Mouse (Mus musculus) heart, embryonic 12.5 days (tissue): ENCODE measurements around the gene Hbp1. TPM values are rescaled to one million over a fixed set of nuclear protein-coding genes. Genes with fewer than 3 reads are reported as not detected.

Source experiments
- ATAC-seq: fragments of 200-750 bp; cut with Nextera tagmentation; 2 replicates; pipeline ENCODE4 v1.8.0; 2017; ENCODE audit warnings: moderate TSS enrichment, moderate library complexity; ENCODE audit not compliant: insufficient number of reproducible peaks, low FRiP score
- H3K27ac ChIP-seq: fragments of 300-500 bp; sonication (generic); 2 replicates; pipeline ENCODE4 v1.5.1; 2016; ENCODE audit warnings: mild to moderate bottlenecking, moderate library complexity; ENCODE audit not compliant: poor library complexity, severe bottlenecking
- H3K27me3 ChIP-seq: fragments of 300-500 bp; sonication (generic); replicated peaks from 2 replicates; pipeline ENCODE4 v1.6.1; 2016; ENCODE audit warnings: mild to moderate bottlenecking, moderate library complexity
- H3K36me3 ChIP-seq: fragments of 300-500 bp; sonication (generic); 2 replicates; pipeline ENCODE4 v1.6.1; 2016; ENCODE audit warnings: mild to moderate bottlenecking, moderate library complexity
- H3K4me1 ChIP-seq: fragments of 300-500 bp; sonication (generic); replicated peaks from 2 replicates; pipeline ENCODE4 v1.6.1; 2016; ENCODE audit warnings: mild to moderate bottlenecking
- H3K4me2 ChIP-seq: fragments of 300-500 bp; sonication (generic); 2 replicates; pipeline ENCODE4 v1.6.1; 2016; ENCODE audit warnings: mild to moderate bottlenecking, moderate library complexity
- H3K4me3 ChIP-seq: fragments of 300-500 bp; sonication (generic); 2 replicates; pipeline ENCODE4 v1.5.1; 2016; ENCODE audit warnings: mild to moderate bottlenecking
- H3K9ac ChIP-seq: fragments of 300-500 bp; sonication (generic); 2 replicates; pipeline ENCODE4 v1.6.1; 2016; ENCODE audit warnings: mild to moderate bottlenecking, moderate library complexity
- H3K9me3 ChIP-seq: fragments of 300-500 bp; sonication (generic); replicated peaks from 2 replicates; pipeline ENCODE4 v1.6.1; 2016; ENCODE audit warnings: mild to moderate bottlenecking, moderate library complexity
- WGBS: fragments of 180-500 bp; shearing (Covaris S2); methylation state at CpG from one replicate; pipeline ENCODE4 v1.1.7; 2016; 5-methylcytosine and 5-hydroxymethylcytosine counted together
- polyA plus RNA-seq: library from polyadenylated mRNA; unstranded; fragments of >200 nt; fragmentation: Nextera tagmentation; extraction: Ambion mirVana; gene quantifications from 2 replicates; pipeline ENCODE4 v1.2.1, GENCODE M21; 2016

Hbp1 gene
- polyA plus RNA-seq, 1 experiment from 2014 or later: 97.0 TPM

DNA sequence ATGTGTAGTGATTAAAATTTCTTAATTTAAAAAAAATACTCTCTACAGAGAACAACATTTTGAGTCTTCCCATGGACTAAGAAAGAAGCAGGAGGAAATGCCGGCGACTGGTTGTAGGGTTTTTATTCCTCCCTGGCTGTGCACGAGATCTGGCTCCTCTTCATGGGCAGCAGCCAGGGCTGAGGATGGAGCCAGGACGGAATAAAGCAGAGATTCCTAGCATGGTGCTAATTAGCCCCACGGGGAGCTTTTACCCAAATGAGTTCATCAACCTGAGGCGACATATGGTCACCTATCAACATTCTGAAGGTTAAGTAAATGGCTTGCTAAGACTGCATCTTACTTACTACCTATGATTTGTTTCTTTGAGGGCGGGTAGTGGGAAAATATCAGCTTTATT lies 32.9 kb upstream of the Hbp1 start:
- Histone ChIP-seq H3K9ac (no peak overlapping the region), H3K4me1 (peaks cover 11% of the 10 kb centered on the region; the same call in 1 of the 2 replicates), H3K4me3 (no peak overlapping the region), H3K27me3 (no peaks in the 10 kb centered on the region), H3K9me3 (no peaks in the 10 kb centered on the region), H3K27ac (no peak overlapping the region), H3K4me2 (no peak overlapping the region), H3K36me3 (no peaks in the 10 kb centered on the region)
- 61% methylated on average over 7 of the region's 7 CpGs for WGBS
- ATAC-seq: no peak

DNA sequence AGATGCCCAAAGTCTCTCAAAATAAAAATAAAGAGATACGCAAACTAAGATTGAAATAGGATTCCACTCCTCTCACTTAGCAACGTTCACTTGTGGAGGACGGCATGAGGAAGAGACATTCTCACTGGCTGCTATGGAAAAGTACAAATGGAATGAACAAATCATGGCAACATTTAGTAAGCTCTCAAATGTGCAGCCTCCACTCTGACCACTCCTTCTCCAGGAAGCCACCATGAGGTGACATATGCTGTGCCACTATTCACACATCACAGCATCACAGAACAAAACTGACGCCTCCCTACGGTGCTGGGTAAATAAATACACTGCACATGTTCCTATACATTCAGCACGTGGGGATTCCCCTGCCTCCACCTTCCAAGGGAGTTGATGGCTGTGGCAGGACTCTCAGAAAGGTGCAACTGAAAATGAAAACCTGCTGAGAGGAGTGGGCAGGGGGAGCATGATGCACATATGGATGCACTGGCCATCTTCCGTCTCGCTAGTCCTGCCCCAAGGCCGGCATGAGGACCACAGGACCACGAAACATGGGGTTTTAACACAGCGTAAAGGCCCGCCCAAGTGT lies 27.4 kb upstream of the Hbp1 start:
- H3K36me3 ChIP-seq: no peaks in the 10 kb centered on the region
- ATAC-seq: no peak
- 81% methylated on average over 12 of the region's 12 CpGs for WGBS
- no peak overlapping the region for H3K4me2 ChIP-seq
- no peak overlapping the region for H3K4me3 ChIP-seq
- H3K27ac ChIP-seq: no peak overlapping the region
- H3K9ac ChIP-seq: no peak overlapping the region
- peaks cover 8% of the 10 kb centered on the region for H3K27me3 ChIP-seq
- H3K4me1 ChIP-seq: peaks cover 12% of the 10 kb centered on the region
- no peaks in the 10 kb centered on the region for H3K9me3 ChIP-seq

DNA sequence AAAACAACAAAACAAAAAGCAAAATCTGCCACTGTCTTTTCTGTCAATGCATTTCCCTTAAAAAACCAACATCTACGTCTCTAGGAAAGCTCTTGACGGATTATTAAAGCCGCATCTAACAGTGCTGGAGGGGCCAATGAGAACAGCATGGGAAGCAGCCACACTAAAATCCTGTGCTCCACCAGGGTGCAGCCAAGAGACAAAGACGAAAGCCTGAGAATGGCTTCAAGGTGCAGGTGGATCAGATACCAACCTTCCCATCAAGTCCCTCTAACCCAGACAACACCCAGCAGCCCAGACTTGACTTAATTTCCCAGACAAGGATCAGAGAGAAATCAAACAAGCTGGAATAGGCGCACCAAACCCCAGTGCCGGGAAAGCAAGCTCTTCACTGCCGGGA lies 26.2 kb upstream of the Hbp1 start:
- 54% methylated on average over 7 of the region's 7 CpGs for WGBS

DNA sequence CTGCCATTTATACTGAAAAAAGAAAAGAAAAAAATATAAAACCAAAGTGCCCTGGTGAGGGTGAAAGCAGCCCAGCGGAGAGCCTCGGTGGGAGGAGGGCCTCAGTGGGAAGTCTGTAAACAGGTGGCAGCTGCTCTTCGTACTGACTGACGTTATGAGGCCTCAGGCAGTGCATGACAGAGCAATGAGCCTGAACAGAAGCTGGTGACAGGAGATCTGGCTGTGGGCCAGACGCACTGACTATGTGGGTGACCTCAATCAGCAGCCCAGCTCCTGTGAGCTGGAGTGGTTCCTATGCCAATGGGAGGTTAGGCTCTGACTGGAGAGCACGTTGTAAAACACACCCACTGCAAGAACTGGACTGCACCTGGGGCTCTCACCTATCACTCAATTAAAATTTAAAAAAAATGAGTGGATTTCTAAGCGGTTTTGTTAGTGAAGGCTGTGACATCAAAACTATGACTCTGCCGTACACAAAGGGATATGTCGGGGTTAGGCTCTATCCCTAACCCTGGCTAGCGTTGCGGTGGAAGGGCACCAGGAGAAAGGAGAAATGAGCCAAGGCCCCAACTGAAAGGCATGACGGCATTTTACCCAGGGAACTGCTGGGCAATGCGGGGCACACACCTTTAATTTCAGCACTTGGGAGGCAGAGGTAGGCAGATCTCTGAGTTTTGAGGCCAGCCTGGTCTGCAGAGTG lies 23.3 kb upstream of the Hbp1 start:
- Histone ChIP-seq H3K9ac (no peak overlapping the region), H3K9me3 (no peaks in the 10 kb centered on the region), H3K27ac (0 out of 2 replicates have a peak overlapping the region, but pooled peaks have one; percentile 34), H3K4me3 (no peak overlapping the region), H3K4me2 (0 out of 2 replicates have a peak overlapping the region, but pooled peaks have one; percentile 5), H3K36me3 (no peaks in the 10 kb centered on the region), H3K27me3 (peaks cover 8% of the 10 kb centered on the region), H3K4me1 (peaks cover 17% of the 10 kb centered on the region)
- peak; percentile 94 for ATAC-seq
- 44% methylated on average over 13 of the region's 13 CpGs for WGBS

More for the DNA sequence above, 26.2 kb upstream of the Hbp1 start:
- no peaks in the 10 kb centered on the region for H3K36me3 ChIP-seq
- H3K4me3 ChIP-seq: no peak overlapping the region
- ATAC-seq: no peak
- H3K4me1 ChIP-seq: peaks cover 14% of the 10 kb centered on the region
- peaks cover 8% of the 10 kb centered on the region for H3K27me3 ChIP-seq
- no peaks in the 10 kb centered on the region for H3K9me3 ChIP-seq
- no peak overlapping the region for H3K27ac ChIP-seq
- H3K9ac ChIP-seq: no peak overlapping the region
- no peak overlapping the region for H3K4me2 ChIP-seq

DNA sequence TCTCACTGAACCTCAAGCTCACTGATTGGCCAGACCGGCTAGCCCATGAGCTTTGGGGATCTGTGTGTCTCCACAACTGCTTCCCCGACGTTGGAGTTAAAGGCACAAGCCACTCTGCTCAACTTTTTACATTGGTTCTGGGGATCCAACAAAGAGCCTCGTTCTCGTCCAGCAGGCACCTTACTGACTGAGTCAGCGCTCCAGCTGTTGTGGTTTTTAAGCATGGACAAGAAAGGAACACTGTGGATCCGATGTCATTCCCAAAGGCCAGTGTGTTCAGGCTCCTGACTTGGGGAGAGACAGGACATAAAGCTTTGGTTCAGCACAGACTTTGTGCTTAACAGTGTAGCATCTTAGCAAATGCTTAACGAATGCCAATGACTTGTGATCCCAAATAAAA lies 21.2 kb upstream of the Hbp1 start:
- ATAC-seq: no peak
- Histone ChIP-seq H3K4me1 (peaks cover 21% of the 10 kb centered on the region), H3K4me3 (no peak overlapping the region), H3K27ac (no peak overlapping the region), H3K4me2 (no peak overlapping the region), H3K9me3 (no peaks in the 10 kb centered on the region), H3K36me3 (no peaks in the 10 kb centered on the region), H3K27me3 (peaks cover 4% of the 10 kb centered on the region), H3K9ac (no peak overlapping the region)
- WGBS: 84% methylated on average over 8 of the region's 8 CpGs

DNA sequence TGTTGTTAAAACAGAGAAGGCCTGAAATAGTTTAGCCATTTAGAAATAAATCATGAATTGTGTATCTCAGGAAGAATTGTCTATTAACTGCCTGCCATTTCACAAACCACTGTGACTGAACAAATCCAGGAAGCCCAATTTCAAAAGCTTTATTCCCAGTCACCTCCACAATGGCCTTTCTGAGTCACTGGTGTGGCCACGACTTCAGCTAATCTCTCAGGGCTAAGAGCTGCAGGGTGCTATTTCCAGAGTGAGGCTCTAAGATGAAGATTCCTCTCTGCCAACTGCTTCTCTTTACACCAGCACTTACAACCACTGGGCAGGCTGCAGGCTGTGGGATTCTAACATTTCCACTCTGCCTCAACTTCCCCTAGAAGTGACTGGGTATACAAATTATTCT lies 18.8 kb upstream of the Hbp1 start:
- H3K27me3 ChIP-seq: no peaks in the 10 kb centered on the region; the same call in 1 of the 2 replicates
- H3K4me1 ChIP-seq: peaks cover 21% of the 10 kb centered on the region
- WGBS: 15% methylated on average over 1 of the region's 1 CpGs
- H3K36me3 ChIP-seq: no peaks in the 10 kb centered on the region
- H3K9ac ChIP-seq: no peak overlapping the region
- H3K27ac ChIP-seq: no peak overlapping the region
- no peak overlapping the region for H3K4me2 ChIP-seq
- H3K4me3 ChIP-seq: no peak overlapping the region
- no peak for ATAC-seq
- H3K9me3 ChIP-seq: no peaks in the 10 kb centered on the region

DNA sequence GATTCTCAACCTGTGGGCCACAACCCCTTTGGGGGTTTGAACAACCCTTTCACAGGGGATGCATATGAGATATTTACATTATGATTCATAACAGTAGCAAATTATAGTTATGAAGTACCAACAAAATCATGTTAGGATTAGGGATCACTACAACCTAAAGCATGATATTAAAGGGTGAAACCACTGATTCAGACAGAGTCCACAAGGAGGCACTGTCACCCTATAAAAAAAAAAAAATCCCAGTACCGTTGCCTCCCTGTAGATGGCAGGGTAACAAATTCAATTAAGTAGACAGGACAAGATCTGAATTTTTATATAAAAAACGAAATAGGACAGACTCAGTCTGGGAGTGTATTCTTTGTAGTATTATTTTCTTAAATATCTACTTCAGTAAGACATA lies 17.2 kb upstream of the Hbp1 start:
- Histone ChIP-seq H3K27me3 (no peaks in the 10 kb centered on the region; the same call in 1 of the 2 replicates), H3K9me3 (no peaks in the 10 kb centered on the region), H3K36me3 (no peaks in the 10 kb centered on the region), H3K9ac (no peak overlapping the region), H3K4me2 (no peak overlapping the region), H3K4me3 (no peak overlapping the region), H3K4me1 (peaks cover 8% of the 10 kb centered on the region), H3K27ac (no peak overlapping the region)
- 12% methylated on average over 2 of the region's 2 CpGs for WGBS
- ATAC-seq: no peak

DNA sequence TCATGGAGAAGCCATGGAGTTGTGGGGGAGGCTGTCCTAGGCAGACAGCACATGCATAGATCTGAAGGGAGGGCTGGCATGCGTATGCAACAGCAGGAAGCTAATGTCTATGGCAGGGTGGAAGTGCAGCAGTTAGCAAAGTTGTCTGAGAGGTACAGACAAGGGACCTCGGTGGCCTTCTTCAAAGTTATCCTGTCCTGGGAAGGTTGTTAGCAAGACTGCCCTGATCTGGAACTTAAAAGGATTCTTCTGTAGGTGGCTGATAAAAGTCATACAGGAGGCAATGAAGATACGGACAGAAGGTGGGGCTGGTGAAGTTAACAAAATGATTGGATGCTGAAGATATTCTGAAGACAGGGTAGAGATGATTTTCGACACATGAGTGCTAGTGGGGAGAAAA lies 16.1 kb upstream of the Hbp1 start:
- WGBS: 69% methylated on average over 4 of the region's 4 CpGs
- Histone ChIP-seq H3K4me1 (peaks cover 7% of the 10 kb centered on the region), H3K4me2 (no peak overlapping the region), H3K4me3 (no peak overlapping the region), H3K27me3 (no peaks in the 10 kb centered on the region; the same call in 1 of the 2 replicates), H3K9ac (no peak overlapping the region), H3K27ac (no peak overlapping the region), H3K9me3 (no peaks in the 10 kb centered on the region), H3K36me3 (no peaks in the 10 kb centered on the region)
- no peak for ATAC-seq

DNA sequence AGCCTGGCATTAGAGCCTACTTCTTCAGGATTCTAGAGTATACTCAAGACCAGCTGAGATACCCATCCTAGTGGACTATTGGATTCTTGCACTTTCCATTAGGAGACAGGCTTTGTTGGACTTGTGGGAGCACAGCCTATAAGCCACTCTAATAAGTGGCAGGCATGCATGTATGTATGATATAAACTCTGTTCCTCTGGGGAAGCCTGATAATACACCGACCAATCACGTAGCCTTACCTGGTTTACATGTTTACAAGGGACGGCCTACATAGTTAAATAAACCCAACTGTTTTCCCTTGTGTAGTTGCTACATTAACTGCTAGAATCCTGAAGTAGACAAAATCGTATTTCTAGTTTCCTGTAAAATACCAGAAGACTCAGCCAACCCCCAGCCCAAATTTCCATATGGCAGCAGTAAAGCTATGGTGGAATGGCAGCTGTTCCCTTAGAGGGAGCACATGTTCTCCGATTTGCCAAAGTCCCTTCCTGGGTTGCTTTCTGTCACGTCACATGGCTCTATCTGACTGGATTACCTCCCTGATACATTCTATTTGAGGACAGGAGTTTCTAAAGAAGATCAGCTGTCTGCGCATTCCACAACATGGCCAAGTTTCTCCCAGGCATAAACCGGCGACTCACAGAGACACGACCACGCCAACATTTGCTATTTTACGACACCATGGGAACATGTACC lies 15.3 kb upstream of the Hbp1 start:
- 85% methylated on average over 12 of the region's 12 CpGs for WGBS
- no peak overlapping the region for H3K9ac ChIP-seq
- H3K36me3 ChIP-seq: no peaks in the 10 kb centered on the region
- H3K27ac ChIP-seq: no peak overlapping the region
- H3K27me3 ChIP-seq: no peaks in the 10 kb centered on the region; the same call in 1 of the 2 replicates
- ATAC-seq: no peak
- H3K4me2 ChIP-seq: no peak overlapping the region
- no peak overlapping the region for H3K4me3 ChIP-seq
- peaks cover 7% of the 10 kb centered on the region for H3K4me1 ChIP-seq
- no peaks in the 10 kb centered on the region for H3K9me3 ChIP-seq

DNA sequence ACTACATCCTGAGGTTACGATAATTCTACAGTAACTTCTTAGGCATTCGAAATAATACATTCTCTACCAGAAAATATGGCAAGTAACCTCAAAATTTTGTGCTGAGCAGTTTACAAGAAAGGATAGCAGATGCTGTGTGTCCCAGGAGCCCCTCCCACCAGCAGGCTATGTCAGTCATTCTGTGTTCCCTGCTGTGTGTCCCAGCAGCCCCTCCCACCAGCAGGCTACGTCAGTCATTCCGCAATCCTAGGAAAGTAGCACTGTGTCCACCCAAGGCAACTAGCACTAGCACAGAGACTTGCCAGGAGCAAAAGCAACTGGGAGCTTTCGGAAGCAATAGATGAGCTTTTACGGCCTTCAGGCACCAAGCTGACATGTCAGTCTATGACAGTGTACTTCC lies 13.7 kb upstream of the Hbp1 start:
- no peak for ATAC-seq
- H3K4me1 ChIP-seq: peaks cover 5% of the 10 kb centered on the region
- 85% methylated on average over 6 of the region's 6 CpGs for WGBS
- no peak overlapping the region for H3K4me3 ChIP-seq
- no peaks in the 10 kb centered on the region for H3K36me3 ChIP-seq
- H3K9ac ChIP-seq: no peak overlapping the region
- no peaks in the 10 kb centered on the region for H3K9me3 ChIP-seq
- H3K4me2 ChIP-seq: no peak overlapping the region
- no peaks in the 10 kb centered on the region for H3K27me3 ChIP-seq
- no peak overlapping the region for H3K27ac ChIP-seq

DNA sequence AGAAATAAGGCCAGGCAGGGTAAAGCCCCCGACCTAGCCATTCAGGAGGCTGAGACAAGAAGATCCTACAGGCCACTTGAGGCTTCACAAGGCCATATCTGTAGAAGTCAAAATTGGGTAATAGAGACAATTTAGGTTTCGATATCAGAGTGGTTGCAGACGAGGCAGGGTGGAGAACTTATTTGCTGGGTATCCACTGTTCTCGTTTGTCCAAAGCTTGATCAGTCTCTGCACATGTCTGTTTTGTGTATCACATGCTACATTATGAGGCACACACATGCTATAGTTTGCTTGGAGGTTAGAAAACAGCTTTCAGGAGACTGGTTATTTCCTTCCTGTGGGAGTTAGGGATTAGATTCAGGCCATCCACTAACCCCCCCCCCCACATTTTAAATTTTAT lies 5.5 kb upstream of the Hbp1 start:
- Histone ChIP-seq H3K36me3 (no peaks in the 10 kb centered on the region), H3K27me3 (no peaks in the 10 kb centered on the region), H3K4me1 (no peaks in the 10 kb centered on the region), H3K9ac (no peak overlapping the region), H3K4me3 (no peak overlapping the region), H3K9me3 (no peaks in the 10 kb centered on the region), H3K4me2 (no peak overlapping the region), H3K27ac (no peak overlapping the region)
- 81% methylated on average over 4 of the region's 4 CpGs for WGBS
- ATAC-seq: no peak
